Mouse (Mus musculus) hindbrain, embryonic 11.5 days (tissue): ENCODE data around the gene Ywhah. TPM values are rescaled to one million over a fixed set of nuclear protein-coding genes. Genes with fewer than 3 reads are reported as not detected.

ENCODE experiments used
- ATAC-seq: fragments of 200-750 bp; cut with Nextera tagmentation; 2 replicates; pipeline ENCODE4 v1.8.0; 2017; ENCODE audit warnings: mild to moderate bottlenecking, moderate TSS enrichment, moderate library complexity; ENCODE audit not compliant: low FRiP score
- DNase-seq: peaks from one replicate; pipeline ENCODE4 v3.0.0-alpha.2; 2015; ENCODE audit warnings: low spot score
- H3K27ac ChIP-seq: fragments of 300-500 bp; sonication (generic); 2 replicates; pipeline ENCODE4 v1.5.1; 2014; ENCODE audit warnings: mild to moderate bottlenecking, low read depth, low read length
- H3K27me3 ChIP-seq: fragments of 300-500 bp; sonication (generic); 2 replicates; pipeline ENCODE4 v1.6.1; 2014; ENCODE audit warnings: mild to moderate bottlenecking, low read length, moderate library complexity, mixed read lengths; ENCODE audit not compliant: control insufficient read depth, insufficient read depth
- H3K36me3 ChIP-seq: fragments of 300-500 bp; sonication (generic); 2 replicates; pipeline ENCODE4 v1.6.1; 2014; ENCODE audit warnings: mild to moderate bottlenecking, low read length, moderate library complexity, mixed read lengths; ENCODE audit not compliant: control insufficient read depth, insufficient read depth
- H3K4me1 ChIP-seq: fragments of 300-500 bp; sonication (generic); replicated peaks from 2 replicates; pipeline ENCODE4 v1.6.1; 2014; ENCODE audit warnings: low read length, mixed read lengths; ENCODE audit not compliant: control insufficient read depth, insufficient read depth
- H3K4me2 ChIP-seq: fragments of 300-500 bp; sonication (generic); replicated peaks from 2 replicates; pipeline ENCODE4 v1.6.1; 2014; ENCODE audit warnings: mild to moderate bottlenecking, low read depth, low read length
- H3K4me3 ChIP-seq: fragments of 300-500 bp; sonication (generic); 2 replicates; pipeline ENCODE4 v1.5.1; 2014; ENCODE audit warnings: low read depth, low read length
- H3K9ac ChIP-seq: fragments of 300-500 bp; sonication (generic); 2 replicates; pipeline ENCODE4 v1.6.1; 2014; ENCODE audit warnings: low read depth, low read length
- H3K9me3 ChIP-seq: fragments of 300-500 bp; sonication (generic); 2 replicates; pipeline ENCODE4 v1.6.1; 2016; ENCODE audit warnings: low read length; ENCODE audit not compliant: control insufficient read depth
- WGBS: fragments of 180-500 bp; shearing (Covaris S2); extraction: QIAGEN DNeasy Blood & Tissue Kit; methylation state at CpG from one replicate; pipeline ENCODE4 v1.1.7; 2014; 5-methylcytosine and 5-hydroxymethylcytosine counted together
- polyA plus RNA-seq: library from polyadenylated mRNA; unstranded; fragments of >200 nt; fragmentation: Nextera tagmentation; extraction: Ambion mirVana; gene quantifications from 2 replicates; pipeline ENCODE4 v1.2.1, GENCODE M21; 2014

The Ywhah gene
- polyA plus RNA-seq, 1 experiment from 2014 or later: 473 TPM

GRCm38 (mm10) chr5:33019426-33019821 lies 808 bp downstream of the Ywhah start:
- Histone ChIP-seq H3K27ac (peak overlapping the region; percentile 100), H3K4me1 (peaks cover 2% of the 10 kb centered on the region), H3K36me3 (no peaks in the 10 kb centered on the region; the same call in 1 of the 2 replicates), H3K27me3 (no peaks in the 10 kb centered on the region), H3K4me3 (peak overlapping the region; percentile 87), H3K9ac (peak overlapping the region; percentile 96), H3K4me2 (peak overlapping the region; percentile 86), H3K9me3 (no peaks in the 10 kb centered on the region)
- DNase-seq (no peak), ATAC-seq (no peak)
- WGBS: under 1% methylated on average over 12 of the region's 12 CpGs

GRCm38 (mm10) chr5:33021622-33022021 lies 3.0 kb downstream of the Ywhah start:
- H3K36me3 ChIP-seq: no peaks in the 10 kb centered on the region; the same call in 1 of the 2 replicates
- ATAC-seq (no peak), DNase-seq (no peak)
- H3K27me3 ChIP-seq: no peaks in the 10 kb centered on the region
- no peak overlapping the region for H3K9ac ChIP-seq
- WGBS: 97% methylated on average over 2 of the region's 2 CpGs
- H3K4me3 ChIP-seq: no peak overlapping the region
- no peaks in the 10 kb centered on the region for H3K9me3 ChIP-seq
- no peak overlapping the region for H3K27ac ChIP-seq
- H3K4me1 ChIP-seq: peaks cover 2% of the 10 kb centered on the region
- no peak overlapping the region for H3K4me2 ChIP-seq

GRCm38 (mm10) chr5:33023337-33023736 lies 4.7 kb downstream of the Ywhah start:
- no peaks in the 10 kb centered on the region for H3K9me3 ChIP-seq
- no peak overlapping the region for H3K9ac ChIP-seq
- no peaks in the 10 kb centered on the region; the same call in 1 of the 2 replicates for H3K36me3 ChIP-seq
- 99% methylated on average over 4 of the region's 4 CpGs for WGBS
- no peaks in the 10 kb centered on the region for H3K27me3 ChIP-seq
- no peak for DNase-seq
- H3K27ac ChIP-seq: no peak overlapping the region
- H3K4me2 ChIP-seq: no peak overlapping the region
- no peak for ATAC-seq
- no peak overlapping the region for H3K4me3 ChIP-seq
- H3K4me1 ChIP-seq: peaks cover 2% of the 10 kb centered on the region; the same call in 1 of the 2 replicates

- Histone ChIP-seq H3K36me3 (no peaks in the 10 kb centered on the region; the same call in 1 of the 2 replicates), H3K27me3 (no peaks in the 10 kb centered on the region)
Measured at GRCm38 (mm10) chr5:33024474-33024873, 5.9 kb downstream of the Ywhah start.

GRCm38 (mm10) chr5:33028656-33029055 lies 10.0 kb downstream of the Ywhah start:
- Histone ChIP-seq H3K9me3 (no peaks in the 10 kb centered on the region), H3K4me2 (no peak overlapping the region), H3K27me3 (no peaks in the 10 kb centered on the region), H3K27ac (no peak overlapping the region), H3K4me3 (no peak overlapping the region), H3K9ac (no peak overlapping the region), H3K4me1 (peaks cover 3% of the 10 kb centered on the region; the same call in 1 of the 2 replicates), H3K36me3 (no peaks in the 10 kb centered on the region; the same call in 1 of the 2 replicates)
- DNase-seq (no peak), ATAC-seq (no peak)
- 97% methylated on average over 2 of the region's 2 CpGs for WGBS

More at GRCm38 (mm10) chr5:33024474-33024873, 5.9 kb downstream of the Ywhah start:
- no peak overlapping the region for H3K27ac ChIP-seq
- H3K9me3 ChIP-seq: no peaks in the 10 kb centered on the region
- H3K4me1 ChIP-seq: peaks cover 2% of the 10 kb centered on the region; the same call in 1 of the 2 replicates
- ATAC-seq: no peak
- no peak overlapping the region for H3K4me2 ChIP-seq
- 85% methylated on average over 5 of the region's 5 CpGs for WGBS
- H3K9ac ChIP-seq: no peak overlapping the region
- no peak overlapping the region for H3K4me3 ChIP-seq
- DNase-seq: no peak

- Histone ChIP-seq H3K4me2 (no peak overlapping the region), H3K4me1 (peaks cover 3% of the 10 kb centered on the region; the same call in 1 of the 2 replicates), H3K27ac (no peak overlapping the region), H3K27me3 (no peaks in the 10 kb centered on the region), H3K36me3 (no peaks in the 10 kb centered on the region), H3K9me3 (no peaks in the 10 kb centered on the region), H3K9ac (no peak overlapping the region), H3K4me3 (no peak overlapping the region)
- DNase-seq: peak; percentile 56
- ATAC-seq: peak; percentile 60; the same call in 1 of the 2 replicates
- 54% methylated on average over 4 of the region's 4 CpGs for WGBS
Measured at GRCm38 (mm10) chr5:33030425-33031175, 12.0 kb downstream of the Ywhah start.

GRCm38 (mm10) chr5:33032036-33032773 lies 13.6 kb downstream of the Ywhah start:
- H3K36me3 ChIP-seq: no peaks in the 10 kb centered on the region
- peaks cover 3% of the 10 kb centered on the region; the same call in 1 of the 2 replicates for H3K4me1 ChIP-seq
- no peak overlapping the region for H3K27ac ChIP-seq
- no peak overlapping the region for H3K9ac ChIP-seq
- no peaks in the 10 kb centered on the region for H3K27me3 ChIP-seq
- ATAC-seq: no peak
- no peak overlapping the region for H3K4me3 ChIP-seq
- H3K9me3 ChIP-seq: no peaks in the 10 kb centered on the region
- no peak for DNase-seq
- WGBS: 87% methylated on average over 10 of the region's 10 CpGs
- H3K4me2 ChIP-seq: no peak overlapping the region

- 2% methylated on average over 4 of the region's 4 CpGs for WGBS
- Histone ChIP-seq H3K4me1 (peaks cover 3% of the 10 kb centered on the region; the same call in 1 of the 2 replicates), H3K9me3 (no peaks in the 10 kb centered on the region), H3K9ac (no peak overlapping the region), H3K27ac (no peak overlapping the region), H3K4me3 (no peak overlapping the region), H3K4me2 (no peak overlapping the region), H3K36me3 (no peaks in the 10 kb centered on the region), H3K27me3 (no peaks in the 10 kb centered on the region)
- peak; percentile 51; the same call in 1 of the 2 replicates for ATAC-seq
- DNase-seq: peak; percentile 92
Measured at GRCm38 (mm10) chr5:33033121-33033520, 14.5 kb downstream of the Ywhah start.
